Mouse (Mus musculus) frontal cortex, adult (tissue): ENCODE data around the gene Olfr981.
"Not testable (repeated sequence)": the region's sequence is repeated elsewhere in the genome, so short reads cannot be mapped to it uniquely, and the experiment has no call there.

ENCODE experiments used
- ATAC-seq: cut with Nextera tagmentation; 2 replicates; pipeline ENCODE4 v1.9.2; 2017; ENCODE audit warnings: mild to moderate bottlenecking, moderate library complexity, mixed read lengths; ENCODE audit not compliant: low TSS enrichment

Olfr981 gene

DNA sequence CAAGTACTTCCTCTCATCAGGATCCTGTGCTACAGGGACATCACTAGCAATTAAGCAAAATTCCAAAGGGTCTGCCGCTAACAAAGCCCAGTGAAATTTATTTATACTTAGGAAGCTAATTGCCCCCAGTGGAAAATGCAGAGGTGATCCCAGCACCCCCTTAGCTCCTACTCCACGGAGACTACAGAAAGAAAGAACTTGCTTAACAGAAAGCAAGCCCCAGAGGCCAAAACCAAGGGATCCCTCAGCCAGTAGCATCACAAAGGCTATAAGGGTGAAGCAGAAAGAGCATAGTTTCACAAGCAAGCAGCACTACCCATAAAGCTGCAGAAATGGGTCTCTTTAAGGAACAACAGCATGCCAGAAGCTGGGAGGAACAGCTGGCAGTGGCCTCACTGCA is at the start of gene Olfr981:
Olfr981 (plus strand) TSS at position 301 of the 400 bp plus-strand sequence.
- ATAC-seq: no peak

DNA sequence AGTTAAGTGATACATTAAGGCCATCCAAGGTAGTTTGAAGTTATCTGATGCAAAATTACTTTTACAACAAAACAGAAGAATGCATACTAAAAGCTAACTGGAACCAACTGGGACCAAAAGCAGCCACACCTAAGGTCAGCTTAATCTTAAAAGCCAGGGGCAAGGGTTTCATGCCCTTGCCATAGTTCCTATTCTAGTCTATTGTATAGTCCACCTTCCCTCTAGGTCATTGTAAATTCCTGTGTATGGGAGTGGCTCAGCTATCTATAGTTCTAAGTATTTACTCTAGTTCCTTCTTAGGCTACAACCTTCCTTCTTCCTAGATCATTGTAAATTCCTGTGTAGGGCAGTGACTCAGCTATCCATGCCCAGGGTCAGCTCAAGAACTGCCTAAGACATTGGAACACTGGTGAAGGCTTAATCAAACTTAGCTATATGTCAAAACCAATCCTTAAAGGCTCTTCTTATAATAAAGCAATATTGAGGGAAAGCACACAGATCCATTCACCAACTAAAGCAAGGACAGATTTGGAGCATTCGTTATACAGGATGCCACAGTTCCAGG is 44.6 kb upstream of the Olfr981 start:
- not testable (repeated sequence) for ATAC-seq

DNA sequence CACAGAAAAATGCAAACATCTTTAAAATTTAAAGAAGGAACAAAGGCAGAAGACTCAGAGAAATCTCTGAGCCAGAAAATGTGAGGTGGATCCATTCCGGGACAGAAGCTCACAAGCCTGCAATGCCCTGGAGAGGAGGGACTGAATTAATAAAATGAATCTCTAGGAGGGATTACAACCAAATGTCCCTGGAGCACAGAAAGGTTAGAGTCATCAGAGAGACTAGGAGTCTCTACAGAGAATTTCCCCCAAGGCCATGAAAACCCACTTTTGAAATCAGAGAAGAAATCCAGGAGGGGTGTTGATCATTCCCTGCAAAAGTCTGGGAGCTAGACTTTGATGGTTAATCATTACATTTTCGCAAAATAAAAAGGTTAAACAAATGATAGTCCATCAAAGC is 29.5 kb upstream of the Olfr981 start, which contains the start of gene Olfr978:
Olfr978 (plus strand) TSS at position 301 of the 400 bp plus-strand sequence.
- no peak for ATAC-seq

DNA sequence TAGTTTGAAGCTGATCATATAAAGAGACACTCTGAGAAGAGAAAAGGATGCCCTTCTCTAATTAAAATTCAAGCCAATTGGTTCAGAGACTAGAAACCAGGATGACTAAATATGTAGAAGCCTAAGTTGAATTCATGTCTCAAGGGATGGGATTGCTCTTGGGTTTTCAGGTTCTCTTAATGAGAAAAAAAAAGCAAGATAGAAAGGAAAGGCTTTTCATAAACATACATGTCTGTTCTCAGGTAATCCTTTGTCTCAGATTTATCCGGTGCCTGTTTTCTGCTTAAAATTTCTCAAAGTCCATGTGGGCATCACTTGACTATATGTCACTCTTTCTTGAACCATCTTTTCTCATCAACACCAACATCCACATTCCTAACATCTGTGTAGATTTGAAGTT is 17.9 kb upstream of the Olfr981 start, which contains the start of gene Olfr979:
Olfr979 (minus strand) TSS at position 101 of the 400 bp plus-strand sequence.
- no peak for ATAC-seq

GRCm38 (mm10) chr9:40009482-40009881 is 11.8 kb upstream of the Olfr981 start, which contains the start of gene Olfr980:
Olfr980 (minus strand) TSS chr9:40009582.
- ATAC-seq: no peak

GRCm38 (mm10) chr9:40050138-40050537 is 28.9 kb downstream of the Olfr981 start:
- no peak for ATAC-seq

DNA sequence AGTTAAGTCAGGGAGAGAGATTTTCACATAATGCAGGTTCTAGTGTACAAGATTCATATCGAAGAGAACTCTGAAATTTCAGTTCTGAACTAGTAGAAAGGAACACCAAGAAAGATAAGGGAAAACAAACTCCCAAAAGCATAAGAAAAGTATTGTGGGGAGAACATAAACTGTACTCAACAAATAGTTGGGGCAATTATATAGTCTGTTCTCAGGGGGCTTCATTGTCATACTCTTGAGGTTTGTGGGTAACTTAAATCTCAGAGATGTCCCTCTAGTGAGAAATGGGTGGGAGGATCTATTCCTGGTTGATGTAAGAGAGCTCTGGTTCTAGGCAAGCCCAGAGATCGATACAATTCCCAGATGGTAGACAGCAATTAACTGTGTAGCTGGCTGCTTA is 52.3 kb downstream of the Olfr981 start, which contains the start of gene Olfr982:
Olfr982 (plus strand) TSS at position 301 of the 400 bp plus-strand sequence.
- ATAC-seq: no peak
